Mouse (Mus musculus) myocyte (in vitro differentiated cells): Measurements from ENCODE around the gene Ctnnd1. TPM values are rescaled to one million over a fixed set of nuclear protein-coding genes. Genes with fewer than 3 reads are reported as not detected.

Experiments
- H3K27me3 ChIP-seq: one replicate; pipeline ENCODE4 v1.6.1; 2011; ENCODE audit not compliant: control insufficient read depth, insufficient read depth, insufficient read length
- H3K36me3 ChIP-seq: one replicate; pipeline ENCODE4 v1.6.1; 2011; ENCODE audit not compliant: control insufficient read depth, insufficient read depth
- H3K4me2 ChIP-seq: one replicate; pipeline ENCODE4 v1.6.1; 2011; ENCODE audit warnings: low read depth, control low read depth
- H3K4me3 ChIP-seq: one replicate; pipeline ENCODE4 v1.5.1; 2011; ENCODE audit warnings: mild to moderate bottlenecking, control low read depth, moderate library complexity
- H3K79me2 ChIP-seq: one replicate; pipeline ENCODE4 v1.6.1; 2011; ENCODE audit not compliant: control insufficient read depth, insufficient read depth
- H3ac ChIP-seq: one replicate; pipeline ENCODE4 v1.6.1; 2011; ENCODE audit not compliant: control insufficient read depth, insufficient read length
- CEBPB ChIP-seq: IDR thresholded peaks from 2 replicates; pipeline ENCODE4 v1.6.1; 2011; ENCODE audit warnings: mild to moderate bottlenecking, moderate library complexity; ENCODE audit not compliant: poor library complexity, insufficient read depth, severe bottlenecking
- E2F4 ChIP-seq: IDR thresholded peaks from one replicate; pipeline ENCODE4 v1.6.1; 2011; ENCODE audit warnings: mild to moderate bottlenecking, control low read depth, moderate library complexity; ENCODE audit not compliant: insufficient read depth
- MAX ChIP-seq: IDR thresholded peaks from one replicate; pipeline ENCODE4 v1.6.1; 2011; ENCODE audit warnings: low read depth, mild to moderate bottlenecking, control low read depth
- MYOD1 ChIP-seq, 3 experiments: IDR thresholded peaks; one replicate each; pipeline ENCODE4 v1.6.1; 2011; ENCODE audit warnings: control low read depth in 2 of 3, low read depth in 2 of 3, mild to moderate bottlenecking in 2 of 3, moderate library complexity in 1 of 3; ENCODE audit not compliant: insufficient read length in 2 of 3, control insufficient read depth in 1 of 3
- MYOG ChIP-seq, 3 experiments: IDR thresholded peaks; one replicate each; pipeline ENCODE4 v1.6.1; 2011; ENCODE audit warnings: control low read depth in 2 of 3, low read depth in 2 of 3, mild to moderate bottlenecking in 2 of 3; ENCODE audit not compliant: insufficient read length in 2 of 3, control insufficient read depth in 1 of 3, insufficient read depth in 1 of 3
- POLR2A ChIP-seq: IDR thresholded peaks from one replicate; pipeline ENCODE4 v1.6.1; 2011; ENCODE audit warnings: low read depth, mild to moderate bottlenecking, control low read depth, moderate library complexity; ENCODE audit not compliant: insufficient read length
- REST ChIP-seq: IDR thresholded peaks from one replicate; pipeline ENCODE4 v1.6.1; 2011; ENCODE audit warnings: mild to moderate bottlenecking, control low read depth, moderate library complexity; ENCODE audit not compliant: insufficient read depth, insufficient read length
- SRF ChIP-seq: IDR thresholded peaks from one replicate; pipeline ENCODE4 v1.6.1; 2011; ENCODE audit warnings: low read depth; ENCODE audit not compliant: control insufficient read depth, insufficient read length
- TCF12 ChIP-seq: IDR thresholded peaks from one replicate; pipeline ENCODE4 v1.6.1; 2011; ENCODE audit warnings: mild to moderate bottlenecking, control low read depth; ENCODE audit not compliant: poor library complexity, insufficient read depth, severe bottlenecking
- TCF3 ChIP-seq: IDR thresholded peaks from one replicate; pipeline ENCODE4 v1.6.1; 2011; ENCODE audit warnings: low read depth, control low read depth; ENCODE audit not compliant: insufficient read length
- USF1 ChIP-seq: IDR thresholded peaks from one replicate; pipeline ENCODE4 v1.6.1; 2011; ENCODE audit warnings: low read depth, mild to moderate bottlenecking, control low read depth, moderate library complexity
- polyA plus RNA-seq: library from polyadenylated mRNA; unstranded; fragments of >200 nt; fragmentation: generic; extraction: Trizol; gene quantifications from one replicate; pipeline ENCODE4 v1.2.1, GENCODE M21; 2012; ENCODE audit warnings: missing spikeins

Gene Ctnnd1
- polyA plus RNA-seq, 1 experiment, result 64.6 TPM

GRCm38 (mm10) chr2:84551390-84552100 lies 99.0 kb downstream of the Ctnnd1 start:
- Histone ChIP-seq H3K36me3 (no peaks in the 10 kb centered on the region), H3K79me2 (no peaks in the 10 kb centered on the region), H3K27me3 (no peaks in the 10 kb centered on the region), H3ac (no peak overlapping the region), H3K4me2 (no peak overlapping the region), H3K4me3 (no peak overlapping the region)
- TF ChIP-seq REST (no peak), MYOD1 (IDR thresholded peaks at IDR 0.05; ENCODE audit: control insufficient read depth in 1 of 3, insufficient read length in 2 of 3, low read depth in 2 of 3) (no peak), POLR2A (no peak), MYOG (IDR thresholded peaks at IDR 0.05; ENCODE audit: control insufficient read depth in 1 of 3, insufficient read depth in 1 of 3, insufficient read length in 2 of 3, low read depth in 2 of 3) (no peak), USF1 (no peak), SRF (no peak), TCF3 (no peak), MAX (no peak), E2F4 (no peak), CEBPB (no peak), TCF12 (no peak)

Other genes with a start within 250 kb of the Ctnnd1 start
- gene Calcrl, start 225.4 kb downstream of the Ctnnd1 start, polyA plus RNA-seq, result 6.9 TPM
- gene Tfpi, start 174.0 kb downstream of the Ctnnd1 start, polyA plus RNA-seq, result 7.9 TPM
- gene Btbd18, start 8.3 kb upstream of the Ctnnd1 start, polyA plus RNA-seq, result 0.01 TPM
- 129 TPM for gene Selenoh, start 20.0 kb upstream of the Ctnnd1 start, polyA plus RNA-seq
- gene Gm28635, start 27.3 kb upstream of the Ctnnd1 start, polyA plus RNA-seq, result not detected
- 20.3 TPM for gene Med19, start 27.6 kb upstream of the Ctnnd1 start, polyA plus RNA-seq
- 113 TPM for gene Tmx2, start 28.4 kb upstream of the Ctnnd1 start, polyA plus RNA-seq
- gene Zdhhc5, start 64.4 kb upstream of the Ctnnd1 start, polyA plus RNA-seq, result 36.3 TPM
- 7.1 TPM for gene Clp1, start 76.6 kb upstream of the Ctnnd1 start, polyA plus RNA-seq
- 1.0 TPM for gene Ypel4, start 83.3 kb upstream of the Ctnnd1 start, polyA plus RNA-seq
- gene Gm19426, start 92.9 kb upstream of the Ctnnd1 start, polyA plus RNA-seq, result 3.0 TPM
- gene Serping1, start 124.7 kb upstream of the Ctnnd1 start, polyA plus RNA-seq, result 0.62 TPM
- 16.2 TPM for gene Ube2l6, start 148.1 kb upstream of the Ctnnd1 start, polyA plus RNA-seq
- 0.85 TPM for gene Smtnl1, start 171.9 kb upstream of the Ctnnd1 start, polyA plus RNA-seq
- 102 TPM for gene Timm10, start 176.2 kb upstream of the Ctnnd1 start, polyA plus RNA-seq
- gene Slc43a1, start 188.1 kb upstream of the Ctnnd1 start, polyA plus RNA-seq, result 2.0 TPM
- 0.13 TPM for gene Rtn4rl2, start 235.9 kb upstream of the Ctnnd1 start, polyA plus RNA-seq